Mouse (Mus musculus): Measurements from ENCODE around the gene Prdx3.
A peak's percentile ranks its signal among the peaks of the same experiment; 100 is the strongest.

Prdx3 gene

GRCm38 (mm10) chr19:60874064-60874694, at the start of gene Prdx3:
TSS of gene Prdx3 (minus strand) at chr19:60874556.
- DNase-seq (ENCODE audit: low read depth, low spot score): peak; percentile 95

GRCm38 (mm10) chr19:60916869-60917570, 42.7 kb upstream of the Prdx3 start:
- DNase-seq (ENCODE audit: low read depth, low spot score): no peak

GRCm38 (mm10) chr19:60915862-60916261, 41.5 kb upstream of the Prdx3 start:
- no peak for DNase-seq (ENCODE audit: low read depth, low spot score)

GRCm38 (mm10) chr19:60915236-60915635, 40.9 kb upstream of the Prdx3 start:
- DNase-seq (ENCODE audit: low read depth, low spot score): no peak

DNA sequence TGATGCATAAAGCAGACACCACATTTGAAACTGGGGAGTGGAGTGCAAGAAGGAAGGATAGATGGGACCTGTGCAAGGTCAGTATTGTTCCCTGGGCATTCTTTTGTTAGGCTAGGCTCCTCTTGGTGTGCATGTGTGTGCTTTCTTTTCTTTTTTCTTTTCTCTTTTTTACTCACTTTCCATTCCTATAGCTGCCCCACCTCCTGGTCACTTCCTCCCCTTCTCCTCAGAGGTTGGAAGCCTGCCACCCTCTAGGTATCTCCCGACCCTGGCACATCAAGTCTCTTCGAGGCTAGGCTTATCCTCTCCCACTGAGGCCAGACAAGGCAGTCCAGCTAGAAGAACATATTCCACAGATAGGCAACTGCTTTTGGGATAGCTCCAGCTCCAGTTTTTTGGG, 37.3 kb upstream of the Prdx3 start:
- DNase-seq (ENCODE audit: low read depth, low spot score): no peak

GRCm38 (mm10) chr19:60910304-60910703, 35.9 kb upstream of the Prdx3 start:
- DNase-seq (ENCODE audit: low read depth, low spot score): no peak

- no peak for DNase-seq (ENCODE audit: low read depth, low spot score)
These were observed 31.1 kb upstream of the Prdx3 start for GRCm38 (mm10) chr19:60905477-60905876.

GRCm38 (mm10) chr19:60903971-60904370, 29.6 kb upstream of the Prdx3 start:
- DNase-seq (ENCODE audit: low read depth, low spot score): no peak

DNA sequence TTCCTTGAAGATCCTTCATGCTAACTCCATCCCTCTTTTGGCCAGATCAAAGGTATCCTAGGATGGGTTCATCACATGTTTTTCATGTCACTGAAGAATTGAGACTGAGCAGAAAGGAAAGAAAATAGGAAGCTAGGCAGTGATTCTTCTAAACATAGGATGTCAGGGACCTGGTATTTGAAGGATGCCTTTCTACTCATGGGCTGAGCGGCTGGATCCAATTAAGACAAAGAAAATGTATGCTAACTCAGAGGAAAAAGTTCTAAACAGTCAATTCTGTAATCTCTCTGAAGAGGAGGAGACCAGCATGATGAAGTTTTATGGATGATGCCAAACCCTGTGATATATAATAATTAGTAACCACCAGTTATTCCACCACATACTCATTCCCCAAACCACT, 28.8 kb upstream of the Prdx3 start:
- DNase-seq (ENCODE audit: low read depth, low spot score): no peak

DNA sequence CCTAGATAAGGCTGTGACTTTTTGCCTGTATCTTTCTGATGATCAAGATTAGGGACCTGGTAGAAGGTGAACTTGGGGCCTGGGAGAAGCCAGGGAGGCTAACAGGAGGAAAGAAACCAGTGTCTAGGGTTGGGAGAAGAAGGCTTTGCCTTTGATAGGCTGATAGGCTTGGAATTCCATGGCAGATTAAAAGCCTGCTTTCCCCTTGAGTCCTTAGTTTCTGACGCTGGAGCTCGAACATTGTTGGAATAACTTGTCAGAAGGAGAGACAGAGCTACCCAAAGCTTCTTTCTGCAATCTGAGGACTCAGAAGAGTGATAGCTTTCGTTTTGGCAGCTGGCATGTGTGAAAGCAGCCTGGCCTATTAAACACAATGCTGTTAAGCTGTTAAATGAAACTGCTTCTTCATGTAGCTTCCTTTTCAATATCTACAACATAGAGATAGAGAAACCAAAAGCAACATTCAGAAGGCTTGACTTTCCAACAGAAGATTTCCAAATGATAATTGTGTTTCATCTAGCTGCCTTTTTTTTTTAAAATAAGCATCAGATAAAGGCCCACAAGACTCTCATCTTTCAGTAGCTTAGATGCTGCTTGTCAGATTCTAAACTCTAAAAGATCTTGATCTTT, 21.0 kb upstream of the Prdx3 start:
- DNase-seq (ENCODE audit: low read depth, low spot score): no peak

DNA sequence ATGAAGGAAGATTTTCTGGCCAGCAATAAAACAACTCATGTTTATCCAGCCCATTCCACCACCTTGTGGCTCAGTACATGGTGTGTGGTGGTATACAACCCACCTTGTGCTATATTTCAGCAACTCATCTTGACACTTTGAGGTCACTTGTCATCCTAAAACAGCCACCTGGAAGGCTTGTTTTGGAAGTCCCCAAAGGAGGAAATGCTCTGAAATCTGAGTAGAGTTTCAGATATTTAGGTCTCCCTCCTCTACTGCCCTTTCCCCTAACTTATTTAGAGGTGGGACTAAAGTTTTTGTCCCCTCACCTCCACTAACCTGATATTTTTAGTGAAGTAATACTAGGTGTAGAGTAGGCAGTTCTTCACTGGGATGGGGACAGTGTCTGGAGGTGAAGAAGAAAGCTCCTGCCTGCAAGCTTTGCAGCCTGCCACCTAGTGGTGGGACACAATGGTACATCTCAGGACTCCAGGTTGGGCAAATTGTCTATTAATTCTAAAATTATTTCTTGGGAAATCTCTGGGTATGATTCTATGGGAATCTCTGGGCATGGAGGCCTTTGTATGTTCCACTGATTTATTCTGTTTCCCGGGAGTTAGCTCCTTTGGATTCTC, 17.7 kb upstream of the Prdx3 start:
- DNase-seq (ENCODE audit: low read depth, low spot score): peak; percentile 34

- peak; percentile 21 for DNase-seq (ENCODE audit: low read depth, low spot score)
These were observed 16.7 kb upstream of the Prdx3 start for GRCm38 (mm10) chr19:60891123-60891470.

DNA sequence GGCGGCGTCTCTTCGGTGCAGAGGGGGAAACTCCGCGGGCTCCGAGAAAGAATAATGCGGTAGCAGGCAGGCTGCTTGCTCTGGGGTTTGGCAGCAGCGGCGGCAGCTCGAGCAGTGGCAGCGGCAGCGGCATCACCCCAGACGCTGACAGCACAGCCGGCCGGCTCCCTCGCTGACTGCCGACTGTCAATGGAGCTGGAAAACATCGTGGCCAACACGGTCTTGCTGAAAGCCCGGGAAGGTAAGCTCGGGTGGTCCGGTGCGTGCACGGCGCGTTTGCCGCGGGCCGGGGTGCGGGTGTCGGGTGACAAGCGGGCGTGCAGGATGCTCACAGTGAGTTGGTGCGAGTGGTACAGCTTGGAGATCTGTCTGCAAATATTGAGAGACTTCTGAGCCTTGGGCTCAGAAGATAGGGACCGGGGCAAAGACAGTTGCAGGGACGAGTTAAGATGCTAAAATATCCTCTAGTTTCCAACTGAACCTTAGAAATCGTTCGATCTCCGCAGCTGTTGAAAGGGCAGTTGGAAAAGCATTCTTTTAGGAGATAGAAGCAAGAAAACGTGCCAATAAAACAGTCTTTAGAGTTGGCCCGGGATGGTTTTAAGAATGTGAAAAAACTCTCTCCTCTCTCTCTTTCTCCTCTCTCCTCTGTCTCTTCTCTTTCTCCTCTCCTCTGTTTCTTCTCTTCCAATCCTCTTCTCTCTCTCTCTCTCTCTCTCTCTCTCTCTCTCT, 16.2 kb upstream of the Prdx3 start:
- peak; percentile 17 for DNase-seq (ENCODE audit: low read depth, low spot score)

DNA sequence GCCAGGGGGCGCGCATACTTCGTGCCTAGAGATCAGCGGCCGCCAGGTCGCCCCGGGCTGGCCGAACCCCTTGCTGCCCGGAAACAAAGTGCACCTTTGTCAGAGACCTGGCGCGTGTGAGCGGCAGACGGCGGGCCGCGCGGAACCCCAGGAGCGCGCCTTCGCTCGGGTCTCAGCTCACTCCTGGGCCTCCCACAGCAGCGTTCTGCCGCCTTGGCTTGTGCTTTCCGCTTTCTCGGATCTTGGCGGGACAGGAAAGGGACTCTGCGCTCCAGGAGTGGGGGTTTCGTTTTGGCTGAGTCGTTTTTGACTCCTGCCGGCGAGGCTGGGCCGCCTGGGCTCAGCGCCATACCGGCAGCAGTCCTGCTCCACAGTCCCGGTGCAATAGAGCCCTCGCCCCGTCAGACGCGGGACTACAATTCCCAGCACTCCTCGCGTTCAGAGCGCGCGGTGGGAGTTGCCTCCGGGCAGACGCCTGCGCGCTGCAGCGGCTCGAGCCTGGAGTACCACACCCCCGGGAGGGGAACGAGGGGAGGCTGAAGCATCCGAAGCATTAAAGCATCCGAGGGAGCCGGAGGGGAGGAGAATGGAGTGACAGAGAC, 15.5 kb upstream of the Prdx3 start, which contains the start of gene Grk5:
TSS of gene Grk5 (plus strand) at position 36 of the 602 bp plus-strand sequence.
- peak; percentile 89 for DNase-seq (ENCODE audit: low read depth, low spot score)

- peak; percentile 60 for DNase-seq (ENCODE audit: low read depth, low spot score)
These were observed 14.9 kb upstream of the Prdx3 start for GRCm38 (mm10) chr19:60889101-60889713.

DNA sequence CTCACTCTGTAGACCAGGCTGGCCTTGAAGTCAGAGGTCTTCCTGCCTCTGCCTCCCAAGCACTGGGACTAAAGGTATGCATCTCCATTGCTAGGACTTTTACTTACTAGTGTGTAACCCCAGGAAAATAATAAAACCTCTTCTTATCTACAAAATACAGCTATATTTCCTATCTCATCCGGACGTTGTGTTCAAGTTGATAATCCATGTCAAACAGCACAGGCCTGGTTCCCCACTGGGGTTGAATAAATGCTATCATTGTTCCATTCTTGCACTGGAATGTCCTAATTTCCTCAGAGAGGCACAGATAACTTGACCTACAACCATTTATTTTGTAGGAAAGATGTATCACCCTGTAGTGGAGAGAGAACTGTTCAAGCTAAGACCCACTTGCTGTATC, 13.3 kb upstream of the Prdx3 start:
- no peak for DNase-seq (ENCODE audit: low read depth, low spot score)

DNA sequence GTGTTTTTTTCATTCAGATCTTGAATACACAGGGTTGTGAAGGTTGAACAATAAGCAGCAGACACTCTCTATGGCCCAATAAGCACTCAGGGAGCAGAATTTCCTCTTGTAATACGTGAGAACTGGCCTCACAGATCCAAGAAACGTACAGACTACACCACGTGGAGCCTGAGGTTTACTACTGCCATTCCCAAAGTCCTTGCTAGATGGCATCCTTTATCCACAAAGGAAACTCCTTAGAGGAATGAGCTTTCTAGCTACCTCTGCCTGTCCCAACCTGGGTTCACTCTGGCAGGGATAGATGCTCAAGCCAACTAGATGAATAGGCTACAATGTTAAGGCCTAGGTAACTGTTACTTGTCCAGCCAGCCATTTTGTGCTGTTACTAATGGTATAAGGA, 8.8 kb upstream of the Prdx3 start:
- no peak for DNase-seq (ENCODE audit: low read depth, low spot score)

DNA sequence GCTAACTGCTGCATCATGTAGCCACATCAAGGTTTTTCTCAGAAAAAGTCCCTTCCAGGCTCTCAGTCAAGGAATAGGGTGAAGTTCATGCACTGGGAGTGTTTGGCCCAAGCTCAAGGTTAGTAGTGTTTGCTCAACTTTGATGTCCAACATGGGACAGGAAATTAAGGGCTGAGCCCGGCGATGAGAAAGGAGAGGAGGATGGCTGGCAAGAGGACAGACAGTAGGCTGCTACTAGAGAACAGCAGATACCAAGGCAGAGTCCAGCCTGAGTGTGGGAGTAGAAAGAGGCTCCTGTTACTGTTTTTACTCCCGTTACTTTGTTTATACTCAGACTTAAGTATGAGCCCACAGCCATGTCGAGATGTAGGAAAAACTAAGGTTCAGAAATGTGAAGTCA, 855 bp downstream of the Prdx3 start:
- peak; percentile 25 for DNase-seq (ENCODE audit: low read depth, low spot score)

DNA sequence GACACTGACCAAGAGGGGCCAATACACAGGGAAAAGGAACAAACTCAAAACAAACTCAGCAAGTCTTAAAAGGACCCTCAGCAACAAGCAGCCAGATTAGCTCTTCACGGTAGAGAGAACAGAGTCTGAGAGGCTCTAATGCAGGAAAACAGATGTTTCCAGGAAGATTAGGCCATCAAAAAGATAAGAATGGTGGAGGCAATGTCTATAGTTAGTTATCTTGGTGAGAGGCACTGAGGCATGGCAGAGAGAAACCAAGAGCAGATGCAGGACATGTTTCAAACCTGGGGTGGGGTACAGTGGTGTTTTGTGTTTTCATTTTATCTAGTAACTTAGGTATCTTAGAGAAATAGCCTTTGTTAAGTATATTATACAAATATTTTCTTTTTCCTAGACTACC, 2.1 kb downstream of the Prdx3 start:
- no peak for DNase-seq (ENCODE audit: low read depth, low spot score)

GRCm38 (mm10) chr19:60871366-60871765, 3.0 kb downstream of the Prdx3 start:
- DNase-seq (ENCODE audit: low read depth, low spot score): no peak

- no peak for DNase-seq (ENCODE audit: low read depth, low spot score)
These were observed 3.9 kb downstream of the Prdx3 start for GRCm38 (mm10) chr19:60870489-60870888.
